Mouse (Mus musculus) megakaryocyte progenitor cell, adult 5-6 weeks (primary cell): ENCODE measurements at regions not wholly inside any gene's neighbourhood (a gene's known extent, or its start where the extent isn't known, plus 50 kb on each side); places are given as distances from the start of the nearest gene placed in this dataset.

Experiments used
- ATAC-seq: replicated peaks from 2 replicates; pipeline ENCODE4 v1.8.0; 2016; ENCODE audit warnings: mild to moderate bottlenecking, moderate TSS enrichment, inconsistent platforms; ENCODE audit not compliant: poor library complexity

- ATAC-seq, result no peak
These were observed 56.5 kb downstream of the Kctd12 start for GRCm38 (mm10) chr14:102925769-102926443.

GRCm38 (mm10) chr14:102924674-102925073 is 57.8 kb downstream of the Kctd12 start:
- ATAC-seq, result peak; percentile 68

- peak; percentile 88 for ATAC-seq
These were observed 59.9 kb downstream of the Kctd12 start for GRCm38 (mm10) chr14:102922496-102922993.

GRCm38 (mm10) chr14:102920415-102920814 is 62.0 kb downstream of the Kctd12 start:
- no peak for ATAC-seq

GRCm38 (mm10) chr14:102919261-102919801 is 63.1 kb downstream of the Kctd12 start:
- no peak for ATAC-seq

- no peak for ATAC-seq
These were observed 64.5 kb downstream of the Kctd12 start for GRCm38 (mm10) chr14:102917929-102918328.

GRCm38 (mm10) chr14:102915918-102916317 is 66.5 kb downstream of the Kctd12 start:
- ATAC-seq, result no peak

GRCm38 (mm10) chr14:102911582-102911981 is 70.9 kb downstream of the Kctd12 start:
- ATAC-seq, result peak; percentile 69

GRCm38 (mm10) chr14:102908990-102909389 is 73.4 kb downstream of the Kctd12 start:
- no peak for ATAC-seq

- peak; percentile 63 for ATAC-seq
These were observed 74.9 kb downstream of the Kctd12 start for GRCm38 (mm10) chr14:102907411-102908103.

GRCm38 (mm10) chr14:102906826-102907225 is 75.6 kb downstream of the Kctd12 start:
- peak; percentile 79 for ATAC-seq

- peak; percentile 37 for ATAC-seq
These were observed 76.2 kb downstream of the Kctd12 start for GRCm38 (mm10) chr14:102906286-102906685.

- peak; percentile 29 for ATAC-seq
These were observed 79.5 kb downstream of the Kctd12 start for GRCm38 (mm10) chr14:102902906-102903305.

GRCm38 (mm10) chr14:102902236-102902635 is 80.2 kb downstream of the Kctd12 start:
- no peak for ATAC-seq

GRCm38 (mm10) chr14:102898445-102898844 is 84.0 kb downstream of the Kctd12 start:
- ATAC-seq, result no peak

GRCm38 (mm10) chr14:102897039-102897438 is 85.4 kb downstream of the Kctd12 start:
- no peak for ATAC-seq

GRCm38 (mm10) chr14:102896527-102896926 is 85.9 kb downstream of the Kctd12 start:
- no peak for ATAC-seq

- no peak for ATAC-seq
These were observed 89.2 kb downstream of the Kctd12 start for GRCm38 (mm10) chr14:102893241-102893640.

GRCm38 (mm10) chr14:102891552-102891951 is 90.9 kb downstream of the Kctd12 start:
- ATAC-seq, result peak; percentile 42; the same call in 1 of the 2 replicates

GRCm38 (mm10) chr14:102885240-102885598 is 97.2 kb downstream of the Kctd12 start:
- no peak for ATAC-seq

GRCm38 (mm10) chr14:102884539-102885239 is 97.7 kb downstream of the Kctd12 start:
- ATAC-seq, result no peak
